Mouse (Mus musculus): Measurements from ENCODE around the gene Guca2b. TPM values are rescaled to one million over a fixed set of nuclear protein-coding genes. Genes with fewer than 3 reads are reported as not detected.
A peak's percentile ranks its signal among the peaks of the same experiment; 100 is the strongest.

Gene Guca2b
- polyA plus RNA-seq, 1 experiment from 2014 or later: not detected

DNA sequence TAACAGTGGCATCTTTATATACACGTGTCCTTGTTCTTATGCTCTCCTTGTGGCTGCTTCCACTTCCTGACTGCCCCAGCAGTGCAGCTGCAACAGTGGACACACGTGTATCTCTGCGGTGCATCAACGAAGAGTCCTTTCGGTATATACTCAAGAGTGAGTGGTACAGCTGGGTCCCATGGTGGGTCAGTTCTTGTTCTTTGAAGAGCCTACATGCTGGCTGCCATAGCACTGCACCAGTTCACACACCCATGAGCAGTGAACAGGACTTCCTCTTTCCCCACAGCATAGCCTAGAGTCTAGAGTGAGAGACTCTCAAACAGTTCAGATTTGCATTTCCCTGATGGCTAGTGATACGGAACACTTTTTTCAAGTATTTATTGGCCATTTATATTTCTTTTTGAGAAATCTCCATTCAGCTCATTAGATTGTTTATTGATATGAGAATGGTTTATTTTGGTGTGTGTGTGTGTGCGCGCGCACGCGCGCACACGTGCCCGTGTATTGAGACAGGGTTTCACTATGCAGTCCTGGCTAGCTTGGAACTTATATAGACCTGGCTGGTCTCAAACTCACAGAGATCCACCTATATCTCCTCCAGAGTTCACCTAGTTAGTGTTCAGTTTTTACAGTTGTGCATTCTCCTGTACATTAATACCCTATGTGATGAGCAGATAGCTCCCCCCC is 4.8 kb upstream of the Guca2b start:
- Histone ChIP-seq H3K27me3 (ENCODE audit: control insufficient read depth, insufficient read depth, low read length) (no peaks in the 10 kb centered on the region), H3K36me3 (ENCODE audit: control insufficient read depth, insufficient read depth, low read length) (no peaks in the 10 kb centered on the region), H3K27ac (ENCODE audit: low read depth, low read length) (no peak overlapping the region), H3K9me3 (ENCODE audit: control insufficient read depth, low read length) (no peaks in the 10 kb centered on the region), H3K4me2 (no peak overlapping the region), H3K4me3 (ENCODE audit: low read depth, low read length) (no peak overlapping the region), H3K4me1 (ENCODE audit: control insufficient read depth, insufficient read depth, low read length) (no peaks in the 10 kb centered on the region), H3K9ac (ENCODE audit: low read length) (no peak overlapping the region)
- ATAC-seq (ENCODE audit: low FRiP score) (no peak), DNase-seq (ENCODE audit: low spot score, missing footprints) (no peak)
- WGBS: 93% methylated on average over 14 of the region's 14 CpGs

DNA sequence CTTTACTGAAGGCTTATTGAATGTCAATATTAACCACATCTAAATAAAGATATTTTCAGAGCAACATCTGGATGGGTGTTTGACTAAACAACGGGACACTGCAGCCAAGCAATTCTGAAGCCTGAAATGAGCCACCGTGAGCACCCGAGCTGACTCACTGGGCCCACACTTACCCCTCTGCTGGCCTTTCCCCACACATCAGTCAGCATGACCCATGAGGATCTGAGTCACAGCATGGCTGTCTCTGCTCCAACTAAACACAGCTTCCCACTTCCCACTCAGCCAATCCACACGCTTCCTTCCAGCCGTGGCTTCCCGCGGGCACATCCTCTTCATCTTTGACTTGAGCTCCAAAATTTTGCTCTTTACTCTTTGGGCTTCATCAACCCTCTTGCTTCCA is 4.2 kb upstream of the Guca2b start:
- DNase-seq (ENCODE audit: low spot score, missing footprints) (no peak), ATAC-seq (ENCODE audit: low FRiP score) (no peak)
- H3K4me2 ChIP-seq: no peak overlapping the region
- H3K27ac ChIP-seq (ENCODE audit: low read depth, low read length): no peak overlapping the region
- no peaks in the 10 kb centered on the region for H3K9me3 ChIP-seq (ENCODE audit: control insufficient read depth, low read length)
- H3K27me3 ChIP-seq (ENCODE audit: control insufficient read depth, insufficient read depth, low read length): no peaks in the 10 kb centered on the region
- no peaks in the 10 kb centered on the region for H3K36me3 ChIP-seq (ENCODE audit: control insufficient read depth, insufficient read depth, low read length)
- no peak overlapping the region for H3K4me3 ChIP-seq (ENCODE audit: low read depth, low read length)
- WGBS: 91% methylated on average over 7 of the region's 7 CpGs
- H3K4me1 ChIP-seq (ENCODE audit: control insufficient read depth, insufficient read depth, low read length): no peaks in the 10 kb centered on the region
- H3K9ac ChIP-seq (ENCODE audit: low read length): no peak overlapping the region

DNA sequence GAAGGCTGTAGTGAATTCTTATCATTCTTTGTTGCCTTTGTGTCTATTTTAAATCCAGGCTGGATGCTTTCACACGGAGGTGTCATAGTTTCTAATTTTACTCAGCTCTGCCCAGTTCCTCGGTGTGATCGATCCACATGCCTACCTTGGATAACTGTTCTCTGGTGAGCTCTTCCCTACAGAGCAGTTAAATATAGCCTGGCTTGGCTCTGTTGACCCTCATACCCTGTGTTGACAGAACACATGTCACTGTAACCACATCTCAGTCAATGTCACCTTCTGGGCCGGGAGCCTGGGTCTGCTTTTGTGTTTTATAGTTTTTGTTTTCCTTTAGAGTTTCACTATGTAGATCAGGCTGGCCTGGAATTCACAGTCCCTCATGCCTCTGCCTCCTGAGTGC is 3.4 kb upstream of the Guca2b start:
- Histone ChIP-seq H3K4me2 (no peak overlapping the region), H3K9me3 (ENCODE audit: control insufficient read depth, low read length) (no peaks in the 10 kb centered on the region), H3K36me3 (ENCODE audit: control insufficient read depth, insufficient read depth, low read length) (no peaks in the 10 kb centered on the region), H3K9ac (ENCODE audit: low read length) (no peak overlapping the region), H3K27me3 (ENCODE audit: control insufficient read depth, insufficient read depth, low read length) (no peaks in the 10 kb centered on the region), H3K4me1 (ENCODE audit: control insufficient read depth, insufficient read depth, low read length) (no peaks in the 10 kb centered on the region), H3K4me3 (ENCODE audit: low read depth, low read length) (no peak overlapping the region), H3K27ac (ENCODE audit: low read depth, low read length) (no peak overlapping the region)
- no peak for ATAC-seq (ENCODE audit: low FRiP score)
- WGBS: 79% methylated on average over 4 of the region's 4 CpGs
- DNase-seq (ENCODE audit: low spot score, missing footprints): no peak

DNA sequence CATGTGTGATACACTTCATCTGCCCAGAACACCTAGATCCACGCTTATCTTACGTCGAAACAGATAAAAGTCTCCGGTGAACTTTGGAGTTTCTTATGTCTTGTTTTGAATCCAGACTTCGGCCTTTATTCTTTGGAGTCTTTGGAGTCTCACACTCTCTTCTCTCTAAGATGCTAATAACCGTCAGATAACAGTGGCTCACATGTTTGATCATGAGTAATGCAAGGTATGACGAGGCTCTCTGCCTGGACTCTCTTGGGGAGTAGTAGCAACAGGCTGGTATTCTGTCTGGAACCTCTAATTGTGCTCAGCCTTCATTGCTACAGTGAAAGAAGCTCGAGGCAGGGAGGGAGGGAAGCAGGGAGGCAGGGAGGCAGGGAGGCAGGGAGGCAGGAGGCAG is 1.3 kb upstream of the Guca2b start:
- no peak for DNase-seq (ENCODE audit: low spot score, missing footprints)
- no peak overlapping the region for H3K27ac ChIP-seq (ENCODE audit: low read depth, low read length)
- H3K4me3 ChIP-seq (ENCODE audit: low read depth, low read length): no peak overlapping the region
- H3K4me1 ChIP-seq (ENCODE audit: control insufficient read depth, insufficient read depth, low read length): no peaks in the 10 kb centered on the region
- no peak for ATAC-seq (ENCODE audit: low FRiP score)
- no peaks in the 10 kb centered on the region for H3K9me3 ChIP-seq (ENCODE audit: control insufficient read depth, low read length)
- no peaks in the 10 kb centered on the region for H3K27me3 ChIP-seq (ENCODE audit: control insufficient read depth, insufficient read depth, low read length)
- 82% methylated on average over 8 of the region's 8 CpGs for WGBS
- no peak overlapping the region for H3K9ac ChIP-seq (ENCODE audit: low read length)
- no peak overlapping the region for H3K4me2 ChIP-seq
- no peaks in the 10 kb centered on the region for H3K36me3 ChIP-seq (ENCODE audit: control insufficient read depth, insufficient read depth, low read length)

DNA sequence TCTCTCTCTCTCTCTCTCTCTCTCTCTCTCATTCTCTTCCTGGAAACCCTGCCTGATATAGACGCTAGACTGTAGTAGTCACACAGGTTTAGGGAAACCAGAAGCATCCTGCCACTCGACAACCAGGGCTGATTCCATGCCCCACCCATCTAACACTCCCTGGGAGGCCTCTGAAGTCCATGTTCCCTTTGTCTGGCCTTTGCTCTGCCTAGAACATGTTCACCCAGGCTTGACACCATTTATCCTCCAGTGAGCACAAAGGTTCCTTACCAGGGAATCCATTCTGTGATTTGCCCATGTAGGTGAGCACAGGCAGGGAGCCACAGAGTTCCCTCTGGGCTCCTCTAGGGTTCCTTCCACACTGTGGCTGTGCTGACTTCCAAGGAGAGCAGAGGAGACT is 508 bp downstream of the Guca2b start:
- ATAC-seq (ENCODE audit: low FRiP score) (no peak), DNase-seq (ENCODE audit: low spot score, missing footprints) (no peak)
- Histone ChIP-seq H3K4me2 (no peak overlapping the region), H3K9ac (ENCODE audit: low read length) (no peak overlapping the region), H3K27me3 (ENCODE audit: control insufficient read depth, insufficient read depth, low read length) (no peaks in the 10 kb centered on the region), H3K27ac (ENCODE audit: low read depth, low read length) (no peak overlapping the region), H3K36me3 (ENCODE audit: control insufficient read depth, insufficient read depth, low read length) (no peaks in the 10 kb centered on the region), H3K4me1 (ENCODE audit: control insufficient read depth, insufficient read depth, low read length) (no peaks in the 10 kb centered on the region), H3K4me3 (ENCODE audit: low read depth, low read length) (no peak overlapping the region), H3K9me3 (ENCODE audit: control insufficient read depth, low read length) (no peaks in the 10 kb centered on the region)
- 40% methylated on average over 1 of the region's 2 CpGs for WGBS

DNA sequence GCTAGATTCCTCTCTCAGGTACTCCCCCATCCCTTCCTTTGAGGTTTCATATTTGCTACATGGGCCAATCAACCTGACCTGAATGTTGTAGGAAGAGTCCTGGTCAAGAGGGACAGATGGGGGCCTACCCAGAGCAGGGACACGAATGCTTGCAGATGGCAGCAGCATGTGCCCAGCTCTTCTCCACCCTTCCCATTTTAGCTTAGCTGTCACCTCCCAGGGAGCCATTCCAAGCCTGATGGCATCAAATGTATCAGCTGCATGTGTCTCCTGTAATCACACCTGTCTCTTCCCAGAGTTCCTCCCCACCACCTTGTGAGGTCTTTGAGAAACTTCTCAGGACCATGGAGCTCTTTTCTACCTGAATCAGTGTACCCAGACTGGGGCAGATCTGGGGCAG is 1.7 kb downstream of the Guca2b start:
- Histone ChIP-seq H3K9ac (ENCODE audit: low read length) (no peak overlapping the region), H3K27ac (ENCODE audit: low read depth, low read length) (no peak overlapping the region), H3K4me3 (ENCODE audit: low read depth, low read length) (no peak overlapping the region), H3K36me3 (ENCODE audit: control insufficient read depth, insufficient read depth, low read length) (no peaks in the 10 kb centered on the region), H3K9me3 (ENCODE audit: control insufficient read depth, low read length) (peaks cover 4% of the 10 kb centered on the region), H3K27me3 (ENCODE audit: control insufficient read depth, insufficient read depth, low read length) (no peaks in the 10 kb centered on the region), H3K4me2 (no peak overlapping the region), H3K4me1 (ENCODE audit: control insufficient read depth, insufficient read depth, low read length) (no peaks in the 10 kb centered on the region)
- DNase-seq (ENCODE audit: low spot score, missing footprints) (no peak), ATAC-seq (ENCODE audit: low FRiP score) (no peak)
- 94% methylated on average over 1 of the region's 1 CpGs for WGBS

DNA sequence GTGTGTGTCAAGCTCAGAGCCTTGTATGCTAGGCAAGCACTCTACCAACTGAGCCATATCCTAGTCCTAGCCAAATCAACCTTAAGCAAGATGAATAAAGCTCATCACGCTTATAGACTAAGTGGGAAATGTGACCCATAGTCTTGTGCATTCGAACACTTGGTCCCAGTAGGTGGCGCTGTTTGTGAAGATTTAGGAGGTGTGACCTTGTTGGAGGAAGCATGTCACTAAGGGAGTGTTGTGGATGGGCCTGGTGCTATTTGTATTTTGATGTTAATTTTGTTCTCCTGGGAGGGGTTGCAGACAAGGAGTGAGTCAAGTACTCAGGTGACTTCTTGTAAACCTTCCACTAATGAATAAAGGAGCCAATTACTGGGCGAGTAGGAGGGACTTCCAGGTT is 16.1 kb downstream of the Guca2b start:
- Histone ChIP-seq H3K4me2 (no peak overlapping the region), H3K27ac (ENCODE audit: low read depth, low read length) (no peak overlapping the region), H3K9ac (ENCODE audit: low read length) (no peak overlapping the region), H3K4me1 (ENCODE audit: control insufficient read depth, insufficient read depth, low read length) (no peaks in the 10 kb centered on the region), H3K27me3 (ENCODE audit: control insufficient read depth, insufficient read depth, low read length) (no peaks in the 10 kb centered on the region), H3K36me3 (ENCODE audit: control insufficient read depth, insufficient read depth, low read length) (no peaks in the 10 kb centered on the region), H3K9me3 (ENCODE audit: control insufficient read depth, low read length) (no peaks in the 10 kb centered on the region), H3K4me3 (ENCODE audit: low read depth, low read length) (no peak overlapping the region)
- ATAC-seq (ENCODE audit: low FRiP score): no peak
- 90% methylated on average over 4 of the region's 4 CpGs for WGBS
- DNase-seq (ENCODE audit: low spot score, missing footprints): no peak

DNA sequence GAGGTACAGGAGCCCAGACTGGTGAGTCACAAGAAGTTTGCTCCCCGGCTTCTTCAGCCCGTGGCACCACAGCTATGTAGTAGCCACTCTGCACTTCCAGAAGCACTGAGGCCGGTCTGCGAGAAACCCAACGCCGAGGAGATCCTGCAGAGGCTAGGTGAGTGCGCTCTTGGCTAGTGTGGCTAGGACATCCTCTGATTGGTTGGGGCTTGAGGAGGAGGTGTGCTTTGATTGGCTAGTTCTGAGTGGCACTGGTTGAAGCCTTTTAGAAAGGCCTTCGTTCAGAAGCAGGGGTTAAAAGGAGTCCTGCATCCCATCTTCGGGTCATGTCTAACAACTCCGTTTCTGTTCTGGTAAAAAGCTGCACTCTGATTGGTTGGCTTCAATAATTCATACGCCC is 20.1 kb downstream of the Guca2b start:
- no peaks in the 10 kb centered on the region for H3K36me3 ChIP-seq (ENCODE audit: control insufficient read depth, insufficient read depth, low read length)
- no peaks in the 10 kb centered on the region for H3K4me1 ChIP-seq (ENCODE audit: control insufficient read depth, insufficient read depth, low read length)
- H3K27ac ChIP-seq (ENCODE audit: low read depth, low read length): no peak overlapping the region
- H3K9ac ChIP-seq (ENCODE audit: low read length): no peak overlapping the region
- WGBS: 67% methylated on average over 11 of the region's 11 CpGs
- DNase-seq (ENCODE audit: low spot score, missing footprints) (no peak), ATAC-seq (ENCODE audit: low FRiP score) (no peak)
- no peaks in the 10 kb centered on the region for H3K27me3 ChIP-seq (ENCODE audit: control insufficient read depth, insufficient read depth, low read length)
- H3K9me3 ChIP-seq (ENCODE audit: control insufficient read depth, low read length): no peaks in the 10 kb centered on the region
- H3K4me3 ChIP-seq (ENCODE audit: low read depth, low read length): no peak overlapping the region
- H3K4me2 ChIP-seq: no peak overlapping the region

DNA sequence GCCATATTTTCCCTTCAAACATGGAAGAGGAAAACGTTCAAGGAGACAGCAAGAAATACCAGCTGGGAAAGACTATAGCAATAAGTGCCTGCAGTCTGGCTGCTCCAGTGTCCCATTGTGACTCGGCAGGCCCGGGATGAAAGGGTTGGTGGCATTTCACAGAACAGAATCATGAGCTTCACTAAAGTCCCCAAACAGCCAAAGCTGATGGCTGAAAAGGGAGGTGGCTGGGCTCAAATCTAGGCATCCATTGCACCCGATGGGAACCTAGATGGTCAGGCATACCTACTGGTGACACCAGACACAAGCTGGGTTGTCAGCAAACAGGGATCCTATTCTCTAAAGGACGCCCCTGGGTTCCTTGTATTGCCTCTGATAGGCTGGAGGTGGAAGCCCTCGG is 20.8 kb downstream of the Guca2b start:
- WGBS: 83% methylated on average over 6 of the region's 6 CpGs
- no peaks in the 10 kb centered on the region for H3K4me1 ChIP-seq (ENCODE audit: control insufficient read depth, insufficient read depth, low read length)
- no peaks in the 10 kb centered on the region for H3K9me3 ChIP-seq (ENCODE audit: control insufficient read depth, low read length)

More for the DNA sequence above, 20.8 kb downstream of the Guca2b start:
- ATAC-seq (ENCODE audit: low FRiP score): no peak
- no peak overlapping the region for H3K27ac ChIP-seq (ENCODE audit: low read depth, low read length)
- no peak overlapping the region for H3K4me3 ChIP-seq (ENCODE audit: low read depth, low read length)
- DNase-seq (ENCODE audit: low spot score, missing footprints): peak; percentile 66
- no peaks in the 10 kb centered on the region for H3K36me3 ChIP-seq (ENCODE audit: control insufficient read depth, insufficient read depth, low read length)
- no peak overlapping the region for H3K4me2 ChIP-seq
- no peak overlapping the region for H3K9ac ChIP-seq (ENCODE audit: low read length)
- no peaks in the 10 kb centered on the region for H3K27me3 ChIP-seq (ENCODE audit: control insufficient read depth, insufficient read depth, low read length)
